In genomic region chr13:32902481-32903015, GRCm38 (mm10) we compare ENCODE assay signal across 9 mouse cellular contexts. TPM values are rescaled to one million over a fixed set of nuclear protein-coding genes. Genes with fewer than 3 reads are reported as not detected.
DNase-seq lines count a peak whose midpoint lies in the region; ATAC-seq and TF ChIP-seq lines count a peak whose summit lies in the region.
"Had no signal": no experiment of that assay in that cellular context is flagged by ENCODE, and none has a peak within 500 bp of the region (broad histone marks: within the 10 kb centered on the region; RNA-seq: fewer than 3 reads in every experiment).

No protein-coding gene starts in this region.

- no peak overlapping the region for H3K27ac ChIP-seq in ES-Bruce4 (ENCODE audit: insufficient read depth, low read length)
- H3K27ac ChIP-seq in forebrain, embryonic 11.5 days (ENCODE audit: low read depth, low read length): no peak overlapping the region
- H3K27ac ChIP-seq in liver, postnatal 0 days (ENCODE audit: low read depth): no peak overlapping the region
- no peak overlapping the region for H3K27ac ChIP-seq in neural tube, embryonic 14.5 days (ENCODE audit: low read depth, low read length)

- peak; percentile 34 for TF ChIP-seq CTCF in ES-Bruce4 (IDR thresholded peaks at IDR 0.05; ENCODE audit: low read depth, low read length)
- TF ChIP-seq CTCF in liver, postnatal 0 days (IDR thresholded peaks at IDR 0.05; ENCODE audit: low read depth): peak; percentile 80

- TF ChIP-seq EP300 in ES-Bruce4 (IDR thresholded peaks at IDR 0.05; ENCODE audit: insufficient read depth, low read depth, low read length): no peak
- TF ChIP-seq EP300 in liver, postnatal 0 days (IDR thresholded peaks at IDR 0.05; ENCODE audit: low read depth): no peak

- H3K9ac ChIP-seq in ES-Bruce4 (ENCODE audit: low read depth, poor library complexity, severe bottlenecking): no peak overlapping the region
- no peak overlapping the region for H3K9ac ChIP-seq in forebrain, embryonic 11.5 days (ENCODE audit: low read length)
- no peak overlapping the region for H3K9ac ChIP-seq in liver, postnatal 0 days (replicated peaks)
- H3K9ac ChIP-seq in neural tube, embryonic 14.5 days (replicated peaks; ENCODE audit: low read depth, low read length): no peak overlapping the region

- no peaks in the 10 kb centered on the region for H3K9me3 ChIP-seq in ES-Bruce4 (replicated peaks; ENCODE audit: control insufficient read depth, insufficient read depth, low read length, poor library complexity, severe bottlenecking)
- H3K9me3 ChIP-seq in forebrain, embryonic 11.5 days (ENCODE audit: control insufficient read depth, low read length): no peaks in the 10 kb centered on the region
- H3K9me3 ChIP-seq in liver, postnatal 0 days (ENCODE audit: low read length): no peaks in the 10 kb centered on the region
- H3K9me3 ChIP-seq in neural tube, embryonic 14.5 days (ENCODE audit: control insufficient read depth, low read length): no peaks in the 10 kb centered on the region

- peak; percentile 69 for ATAC-seq in forebrain, embryonic 11.5 days (replicated peaks; ENCODE audit: low FRiP score)
- no peak for ATAC-seq in liver, postnatal 0 days
- peak; percentile 89 for ATAC-seq in neural tube, embryonic 14.5 days (ENCODE audit: low read depth)

- peak; percentile 53 for DNase-seq in c-Kit-negative CD71-positive TER-119-positive erythroid progenitor cells, embryonic 14.5 days (ENCODE audit: low read depth, low spot score)
- DNase-seq in forebrain, embryonic 11.5 days (ENCODE audit: low spot score): peak; percentile 71
- DNase-seq in heart, postnatal 4 days: peak; percentile 78
- peak; percentile 8 for DNase-seq in large intestine, adult 2 months (ENCODE audit: low read depth, low spot score)
- peak; percentile 68 for DNase-seq in liver, postnatal 0 days
- peak; percentile 35 for DNase-seq in testis, postnatal 14 days (ENCODE audit: low spot score)

- H3K36me3 ChIP-seq in ES-Bruce4 (ENCODE audit: control insufficient read depth, insufficient read depth, low read length, poor library complexity, severe bottlenecking): no peaks in the 10 kb centered on the region
- no peaks in the 10 kb centered on the region for H3K36me3 ChIP-seq in forebrain, embryonic 11.5 days (ENCODE audit: control insufficient read depth, insufficient read depth, low read length)
- no peaks in the 10 kb centered on the region for H3K36me3 ChIP-seq in liver, postnatal 0 days (replicated peaks; ENCODE audit: insufficient read depth, low read length)
- H3K36me3 ChIP-seq in neural tube, embryonic 14.5 days (ENCODE audit: control insufficient read depth, insufficient read depth, low read length): no peaks in the 10 kb centered on the region

- H3K4me3 ChIP-seq in ES-Bruce4 (ENCODE audit: low read depth, low read length): no peak overlapping the region
- no peak overlapping the region for H3K4me3 ChIP-seq in forebrain, embryonic 11.5 days (ENCODE audit: low read depth, low read length)
- H3K4me3 ChIP-seq in liver, postnatal 0 days (ENCODE audit: low read depth, low read length): no peak overlapping the region
- no peak overlapping the region for H3K4me3 ChIP-seq in neural tube, embryonic 14.5 days (ENCODE audit: low read depth, low read length)

- TF ChIP-seq POLR2A in ES-Bruce4 (IDR thresholded peaks at IDR 0.05; ENCODE audit: insufficient read depth, low read length): no peak

- H3K4me2 ChIP-seq in forebrain, embryonic 11.5 days (ENCODE audit: low read depth, low read length, severe bottlenecking): no peak overlapping the region
- H3K4me2 ChIP-seq in liver, postnatal 0 days (ENCODE audit: low read depth, low read length): no peak overlapping the region
- H3K4me2 ChIP-seq in neural tube, embryonic 14.5 days (ENCODE audit: low read depth, low read length): no peak overlapping the region

- H3K4me1 ChIP-seq in ES-Bruce4 (ENCODE audit: control insufficient read depth, insufficient read depth, low read length): no peaks in the 10 kb centered on the region
- no peaks in the 10 kb centered on the region for H3K4me1 ChIP-seq in forebrain, embryonic 11.5 days (replicated peaks; ENCODE audit: control insufficient read depth, insufficient read depth, low read length)
- no peaks in the 10 kb centered on the region for H3K4me1 ChIP-seq in liver, postnatal 0 days (ENCODE audit: insufficient read depth)
- no peaks in the 10 kb centered on the region for H3K4me1 ChIP-seq in neural tube, embryonic 14.5 days (ENCODE audit: control insufficient read depth, insufficient read depth, low read length)

- H3K27me3 ChIP-seq in ES-Bruce4 (ENCODE audit: control insufficient read depth, insufficient read depth, low read length, poor library complexity, severe bottlenecking): no peaks in the 10 kb centered on the region
- no peaks in the 10 kb centered on the region for H3K27me3 ChIP-seq in forebrain, embryonic 11.5 days (ENCODE audit: control insufficient read depth, insufficient read depth, low read length)
- H3K27me3 ChIP-seq in liver, postnatal 0 days (ENCODE audit: insufficient read depth, low read length): 0 out of 2 replicates have a peak, but pooled peaks cover 2% of the 10 kb centered on the region
- H3K27me3 ChIP-seq in neural tube, embryonic 14.5 days (ENCODE audit: control insufficient read depth, insufficient read depth, low read length): no peaks in the 10 kb centered on the region

- WGBS in forebrain, embryonic 11.5 days: 22% methylated on average over 4 of the region's 4 CpGs
- WGBS in large intestine, adult 2 months: 16% methylated on average over 4 of the region's 4 CpGs
- WGBS in liver, postnatal 0 days (ENCODE audit: insufficient replicate concordance): 14% methylated on average over 4 of the region's 4 CpGs
- WGBS in neural tube, embryonic 14.5 days: 18% methylated on average over 4 of the region's 4 CpGs

RNA-seq across cellular contexts. Expression of gene Serpinb1c, which starts 4.5 kb away (rescaled TPM):
- polyA plus RNA-seq in ES-Bruce4 (2011; ENCODE audit: insufficient read depth, insufficient read length, low read depth, missing spikeins): not detected in 2 replicates
- polyA plus RNA-seq in forebrain, embryonic 11.5 days (2014; fragmentation: Nextera tagmentation; extraction: Ambion mirVana): not detected in 2 replicates
- 1 to 10 TPM in 1 of 2 experiments, under 1 TPM in 1; 0.86 to 1.2 TPM for total RNA-seq in heart, postnatal 4 days (2021)
- polyA plus RNA-seq in large intestine, adult 2 months (2012; rRNA removed): not detected in 2 replicates
- polyA plus RNA-seq in liver, postnatal 0 days (2015; fragmentation: Nextera tagmentation; extraction: Ambion mirVana): not detected in 2 replicates
- polyA plus RNA-seq in neural tube, embryonic 14.5 days (2014; fragmentation: Nextera tagmentation; extraction: Ambion mirVana): 0.15 TPM in 1 of 2 replicates, not detected in the other
- polyA plus RNA-seq: gonadal fat pad, adult 2 months had no signal

RNA-seq across cellular contexts. Expression of gene Serpinb1a, which starts 51.6 kb away (rescaled TPM):
- polyA plus RNA-seq in ES-Bruce4 (2011; ENCODE audit: insufficient read depth, insufficient read length, low read depth, missing spikeins): 1.6 and 2.1 TPM in 2 replicates
- polyA plus RNA-seq in forebrain, embryonic 11.5 days (2014; fragmentation: Nextera tagmentation; extraction: Ambion mirVana): 0.68 and 1.1 TPM in 2 replicates
- 10 to 100 TPM; 10.2 to 10.3 TPM for total RNA-seq in heart, postnatal 4 days (2021)
- 263 and 433 TPM in 2 replicates for polyA plus RNA-seq in large intestine, adult 2 months (2012; rRNA removed)
- polyA plus RNA-seq in liver, postnatal 0 days (2015; fragmentation: Nextera tagmentation; extraction: Ambion mirVana): 50.4 and 50.7 TPM in 2 replicates
- polyA plus RNA-seq in neural tube, embryonic 14.5 days (2014; fragmentation: Nextera tagmentation; extraction: Ambion mirVana): 0.54 and 2.6 TPM in 2 replicates

Comparison
In these comparisons a context has a peak if more than half of its experiments do, and no peak if none do; other contexts are left out.
1. DNase-seq: peak in every context shown above with its lines; median percentile 78 in heart, postnatal 4 days; 71 in forebrain, embryonic 11.5 days; 68 in liver, postnatal 0 days; 53 in c-Kit-negative CD71-positive TER-119-positive erythroid progenitor cells, embryonic 14.5 days; 35 in testis, postnatal 14 days; 8 in large intestine, adult 2 months.
2. RNA of gene Serpinb1a, which starts 51.6 kb away (polyA plus RNA-seq): 263 to 433 TPM in large intestine, adult 2 months and 50.4 to 50.7 TPM in liver, postnatal 0 days; 1.6 to 2.1 TPM in ES-Bruce4, 0.68 to 1.1 TPM in forebrain, embryonic 11.5 days and 0.54 to 2.6 TPM in neural tube, embryonic 14.5 days; every median in the first group is over 10 times any median in the second.